Mouse (Mus musculus) T-helper 2 cell (primary cell): Measurements from ENCODE around the gene Rmnd1.
"Not testable (repeated sequence)": the region's sequence is repeated elsewhere in the genome, so short reads cannot be mapped to it uniquely, and the experiment has no call there.

Experiments
- in situ Hi-C: fragments of 300-600 bp; cut with MboI, MseI; formaldehyde crosslinking; loops from one replicate; pipeline ENCODE4 v1.15.1; 2025; ENCODE audit warnings: high pct_unique_total_duplicates

Gene Rmnd1

DNA sequence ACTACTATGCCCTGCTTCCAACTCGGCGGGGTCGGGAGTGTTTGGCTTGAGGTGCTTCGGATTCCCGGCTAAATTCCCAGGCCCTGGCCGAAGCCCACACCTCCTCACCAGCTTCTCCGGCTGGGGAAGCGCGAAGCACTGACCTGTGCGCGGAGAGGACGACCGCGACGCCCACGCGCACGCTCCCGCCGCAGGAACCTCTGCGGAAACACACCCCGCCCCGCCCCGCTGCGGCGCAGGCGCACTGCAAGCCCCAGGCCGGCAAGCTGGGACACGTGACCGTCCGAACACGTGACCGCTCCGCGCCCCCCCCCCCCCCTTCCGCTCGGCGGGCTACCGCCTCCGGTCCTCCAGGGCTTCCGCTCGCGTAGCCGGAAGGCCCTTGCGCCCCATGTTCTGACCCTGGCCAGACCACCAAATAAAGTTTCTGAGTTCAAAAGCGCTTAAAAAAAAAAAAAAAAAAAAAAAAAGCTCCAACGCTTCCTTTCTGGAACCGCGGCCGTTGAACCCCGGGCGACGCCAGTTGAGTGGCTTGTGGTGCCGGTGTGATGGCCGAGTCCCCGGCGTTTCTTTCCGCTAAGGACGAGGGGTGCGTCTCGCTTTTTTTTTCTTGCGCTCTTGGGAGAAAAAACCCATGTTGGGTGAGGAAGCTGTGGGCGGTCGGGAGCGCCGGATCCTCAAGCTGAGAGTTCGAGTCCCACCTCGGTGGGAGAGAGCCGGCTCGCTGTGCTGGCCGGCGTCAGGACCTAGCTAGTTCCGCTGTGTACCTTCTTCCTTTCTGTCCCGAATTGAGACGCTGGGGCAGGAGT, at the start of gene Rmnd1, which contains the start of gene Armt1:
TSS of gene Rmnd1 (minus strand) at position 266 of the 809 bp plus-strand sequence.
TSS of gene Armt1 (plus strand) at position 345 of the 809 bp plus-strand sequence.
- in situ Hi-C loops: no loop called here

DNA sequence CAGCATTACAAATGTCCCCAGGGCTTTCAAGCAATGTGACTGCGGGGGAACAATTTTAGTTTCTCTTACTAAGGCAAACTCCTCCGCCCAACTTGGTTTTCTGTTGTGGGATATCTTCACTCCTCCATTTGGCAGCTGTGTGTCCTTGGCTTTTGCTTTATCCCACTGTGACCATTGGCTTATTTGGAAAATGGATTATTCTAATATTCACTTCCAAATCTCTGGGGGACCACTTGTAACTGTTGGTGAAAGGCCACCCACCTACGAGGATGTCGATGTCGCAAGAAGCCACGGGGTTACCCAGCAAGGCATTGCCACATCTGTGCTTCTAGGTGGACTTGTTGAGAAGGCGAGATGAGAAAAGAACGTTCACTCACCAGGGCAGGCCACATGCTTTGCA, 49.5 kb upstream of the Rmnd1 start:
- in situ Hi-C loops: no loop called here

DNA sequence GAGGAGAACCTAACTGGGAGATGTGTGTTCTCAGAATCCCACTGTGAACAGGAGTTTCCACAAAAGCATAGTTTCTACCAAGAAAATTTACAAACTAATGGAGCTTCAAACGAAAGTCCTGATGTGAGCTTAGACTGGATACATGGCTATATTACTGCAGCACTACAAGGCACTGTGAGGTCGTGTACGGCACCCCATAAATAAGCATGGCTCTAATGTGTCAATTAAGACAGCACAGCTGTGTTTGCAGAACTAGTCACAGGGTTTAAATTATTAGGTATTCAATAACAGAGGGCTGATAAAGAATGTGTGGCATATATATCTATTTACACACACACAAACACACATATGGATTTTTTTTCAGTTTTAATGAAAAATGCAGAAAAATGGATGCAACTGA, 48.7 kb upstream of the Rmnd1 start:
- in situ Hi-C loops: no loop called here

DNA sequence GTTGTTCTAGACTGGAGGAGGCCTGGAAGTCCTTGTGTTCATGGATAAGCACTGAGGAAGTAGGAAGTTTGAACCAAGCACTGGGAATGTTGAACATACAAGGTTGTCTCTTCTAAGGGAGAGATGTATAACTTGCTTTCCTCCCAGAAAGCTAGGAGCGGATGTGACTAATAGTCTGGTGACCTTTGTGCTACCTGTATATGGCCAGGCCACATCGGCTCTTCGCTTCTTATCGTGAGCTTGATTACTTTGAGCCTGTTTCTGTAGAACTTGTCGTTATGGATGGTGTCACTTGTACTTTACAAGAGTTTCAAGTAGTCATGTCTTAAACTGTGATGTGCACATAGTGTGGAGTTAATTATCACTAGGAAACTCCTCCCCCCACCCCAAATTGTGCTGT, 44.4 kb upstream of the Rmnd1 start:
- in situ Hi-C loops: no loop called here

DNA sequence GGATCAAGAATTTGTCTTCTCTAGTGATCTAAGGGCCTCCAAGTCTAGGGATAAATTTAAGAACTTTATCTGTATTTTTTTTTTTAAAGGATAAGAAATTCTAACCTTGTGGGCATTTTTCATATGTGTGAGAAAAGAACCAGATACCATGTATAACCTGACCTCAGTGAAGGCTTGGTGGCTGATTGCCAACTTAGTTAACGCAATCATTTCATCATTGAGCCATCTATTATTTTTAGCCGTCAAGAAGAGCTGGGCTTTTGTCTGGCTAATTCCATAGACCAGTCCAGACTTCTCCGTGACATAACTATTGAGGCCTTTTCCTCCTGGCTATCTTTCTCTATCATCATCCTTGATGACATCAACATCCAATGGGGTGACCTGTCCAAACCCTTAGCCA, 43.2 kb upstream of the Rmnd1 start:
- in situ Hi-C loops: no loop called here

DNA sequence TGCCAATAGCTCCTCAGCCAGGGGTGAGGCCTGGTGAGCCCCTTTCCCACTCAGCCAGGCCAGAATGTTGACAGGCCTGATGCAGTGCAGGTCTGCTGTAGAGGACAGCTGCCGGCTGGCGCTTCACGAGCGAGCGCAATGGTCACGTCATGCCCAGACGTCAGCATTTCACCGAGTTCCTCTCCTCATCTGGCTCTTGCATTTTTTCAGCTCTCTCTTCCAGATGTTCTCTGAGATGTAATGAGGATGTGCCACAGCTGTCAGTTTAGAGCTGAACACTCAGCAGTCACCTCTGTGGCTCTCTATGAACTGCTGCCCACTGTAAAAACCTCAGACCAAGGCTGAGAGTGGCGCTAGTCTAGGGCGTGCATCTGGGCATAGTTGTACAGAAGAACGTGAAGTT, 41.4 kb upstream of the Rmnd1 start:
- in situ Hi-C loops: no loop called here

DNA sequence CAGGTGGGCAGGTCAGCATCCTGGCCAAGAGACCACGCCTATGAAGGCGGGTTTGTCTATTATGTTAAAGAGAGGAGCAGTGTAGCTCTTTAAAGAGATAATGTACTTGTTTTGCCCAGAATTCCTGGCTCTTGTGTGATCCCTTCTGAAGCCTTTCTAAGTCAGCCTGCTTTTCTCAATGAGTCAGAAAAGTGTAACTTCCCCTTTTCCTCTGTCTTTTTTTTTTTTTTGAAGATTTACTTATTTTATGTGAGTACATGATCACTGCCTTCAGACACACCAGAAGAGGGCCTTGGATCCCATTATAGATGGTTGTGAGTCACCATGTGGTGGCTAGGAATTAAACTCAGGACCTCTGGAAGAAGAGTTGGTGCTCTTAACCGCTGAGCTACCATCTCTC, 37.2 kb upstream of the Rmnd1 start:
- in situ Hi-C loops: no loop called here

DNA sequence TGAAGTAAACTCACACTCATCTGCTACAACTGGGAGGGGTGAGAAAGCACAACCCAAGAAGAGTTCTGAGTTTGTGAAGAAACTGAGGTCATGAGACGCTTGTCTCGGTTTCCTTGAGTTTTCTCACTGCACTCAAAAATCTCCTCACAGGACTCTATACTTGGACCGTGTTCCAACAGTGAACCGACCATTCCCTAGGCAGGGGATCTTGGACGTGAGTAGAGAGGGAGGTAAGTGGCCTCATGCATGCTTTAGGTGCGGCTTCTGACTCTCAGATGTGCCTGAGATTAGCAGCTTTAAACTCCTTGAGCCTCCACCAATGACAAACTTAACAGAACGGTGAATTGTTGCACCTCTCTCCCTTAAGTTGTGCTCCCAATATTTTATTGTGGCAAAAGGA, 33.6 kb upstream of the Rmnd1 start:
- in situ Hi-C loops: no loop called here

DNA sequence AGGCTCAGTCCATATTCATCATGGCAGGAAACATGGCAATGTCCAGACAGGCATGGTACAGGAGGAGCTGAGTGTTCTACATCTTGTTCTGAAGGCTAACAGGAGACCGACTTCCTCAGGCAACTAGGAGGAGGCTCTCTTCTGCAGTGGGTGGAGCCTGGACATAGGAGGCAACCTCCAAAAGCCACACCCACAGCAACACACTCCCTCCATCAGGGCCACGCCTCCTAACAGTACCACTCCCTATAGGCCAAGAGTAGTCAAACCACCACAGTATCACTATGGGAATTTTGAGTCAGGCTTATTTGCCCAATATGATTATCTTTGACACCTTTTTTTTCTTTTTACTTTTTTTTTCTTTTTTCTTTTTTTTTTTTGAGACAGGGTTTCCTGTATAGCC, 28.0 kb upstream of the Rmnd1 start:
- in situ Hi-C loops: no loop called here

DNA sequence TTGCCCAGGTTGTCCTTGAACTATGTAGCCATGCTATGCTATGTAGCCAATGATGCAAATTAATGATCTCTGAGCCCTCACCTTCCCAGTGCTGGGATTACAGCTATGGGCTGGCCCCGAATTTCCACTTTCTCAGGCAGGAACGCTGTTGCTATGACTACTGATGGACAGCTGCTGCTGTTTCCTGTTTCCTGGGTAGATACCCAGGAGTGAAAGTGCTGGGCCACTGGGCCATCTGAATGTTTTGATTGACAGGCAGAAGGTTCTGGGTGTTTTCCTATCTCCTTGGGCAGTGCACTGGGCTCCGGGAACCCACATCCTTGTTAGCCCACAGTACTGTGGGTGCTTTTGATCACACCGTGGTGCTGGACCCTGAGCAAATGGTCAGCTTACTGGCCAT, 24.2 kb upstream of the Rmnd1 start:
- in situ Hi-C loops: no loop called here

DNA sequence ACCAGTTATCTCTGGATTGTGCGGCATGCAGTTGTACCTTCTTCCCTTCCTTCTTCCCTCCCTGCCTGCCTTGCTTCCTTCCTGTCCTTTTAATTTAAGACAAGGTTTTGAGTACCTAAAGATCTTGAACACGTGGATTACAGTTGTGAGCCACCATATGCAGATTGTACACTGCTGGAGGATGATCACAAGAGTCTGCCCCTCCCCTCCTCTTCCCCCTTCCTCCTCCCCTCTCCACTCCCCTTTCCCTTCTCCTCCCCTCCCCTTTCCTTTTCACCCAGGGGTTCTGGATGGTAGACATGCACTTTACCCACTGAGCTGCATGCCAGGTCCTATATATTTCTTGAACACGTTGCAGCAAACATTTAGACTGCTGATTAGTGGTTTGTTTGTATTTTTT, 3.2 kb upstream of the Rmnd1 start:
- in situ Hi-C loops: loop anchor here (5.0 kb wide), 1 partner anchor 38 kb away; no protein-coding TSS in a partner anchor

DNA sequence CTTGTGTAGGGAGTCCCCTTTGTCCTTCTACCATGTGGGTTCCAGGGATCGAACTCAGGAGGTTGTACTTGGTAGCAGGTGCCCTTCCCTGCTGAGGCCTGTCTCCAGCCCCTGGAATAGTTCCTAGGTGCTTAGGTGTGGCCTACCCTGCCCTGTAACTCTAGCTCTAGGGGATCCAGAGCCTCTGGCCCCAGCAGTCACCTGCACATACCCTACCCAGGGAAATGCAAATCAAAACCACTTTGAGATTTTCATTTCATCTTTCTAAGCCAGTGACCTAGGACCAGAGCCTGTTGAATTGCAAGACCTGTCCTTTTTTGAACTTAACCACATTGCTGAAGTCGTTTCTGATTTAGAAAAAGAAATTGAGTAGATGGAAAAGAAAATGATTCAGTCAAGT, 1.7 kb upstream of the Rmnd1 start:
- in situ Hi-C loops: not testable (repeated sequence)

DNA sequence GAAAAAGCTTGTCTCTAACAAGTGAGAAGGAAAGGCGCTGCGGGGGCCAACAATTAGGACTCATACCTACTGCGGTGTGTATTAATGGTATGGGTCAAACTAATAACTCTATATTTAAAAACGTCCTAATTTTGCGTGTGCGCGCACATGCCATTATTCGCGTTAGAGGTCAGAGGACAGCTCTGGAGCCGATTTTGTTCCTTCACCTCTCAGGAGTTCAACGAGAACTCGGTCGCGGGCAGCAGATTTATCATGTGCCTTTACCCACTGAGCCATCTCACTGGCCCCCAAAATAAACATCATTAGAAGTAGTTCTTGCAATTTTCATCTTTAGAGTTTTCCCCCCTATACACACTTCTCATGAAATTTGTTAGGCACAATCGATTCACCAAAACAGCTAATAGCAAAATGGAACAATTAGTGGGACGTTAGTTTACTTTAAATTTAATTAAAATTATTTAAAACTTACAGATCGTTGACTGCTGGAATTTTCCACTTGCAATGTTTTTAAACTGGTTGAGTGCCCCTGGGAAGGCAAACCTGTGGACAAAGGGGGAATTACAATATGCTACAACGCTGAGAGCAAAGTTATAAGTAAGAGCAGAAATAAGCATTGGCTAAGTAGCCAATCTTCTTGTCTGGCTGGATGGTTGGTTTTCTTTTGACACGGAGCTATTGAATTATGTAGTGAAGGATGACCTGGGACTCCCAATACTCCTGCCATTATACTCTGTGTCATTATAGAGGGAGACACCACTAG, 988 bp upstream of the Rmnd1 start:
- in situ Hi-C loops: no loop called here

DNA sequence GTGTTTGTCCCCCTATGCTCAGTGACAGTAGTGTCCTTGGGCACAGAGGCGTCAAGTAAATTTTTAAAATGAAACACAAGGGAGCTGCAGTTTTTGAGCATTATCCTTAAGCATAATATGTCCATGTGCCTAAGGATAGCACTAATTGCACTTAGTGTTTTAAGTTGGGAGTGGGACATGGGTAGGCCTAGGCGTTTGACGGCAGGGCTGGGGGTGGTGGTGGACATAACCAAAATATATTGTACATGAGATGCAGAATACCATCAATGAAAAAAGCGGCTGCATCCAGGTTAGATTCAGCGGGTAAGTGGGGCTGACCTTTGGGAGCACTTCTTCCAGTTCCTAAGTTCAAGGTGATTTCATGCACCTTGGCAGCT, 454 bp downstream of the Rmnd1 start:
- in situ Hi-C loops: no loop called here

DNA sequence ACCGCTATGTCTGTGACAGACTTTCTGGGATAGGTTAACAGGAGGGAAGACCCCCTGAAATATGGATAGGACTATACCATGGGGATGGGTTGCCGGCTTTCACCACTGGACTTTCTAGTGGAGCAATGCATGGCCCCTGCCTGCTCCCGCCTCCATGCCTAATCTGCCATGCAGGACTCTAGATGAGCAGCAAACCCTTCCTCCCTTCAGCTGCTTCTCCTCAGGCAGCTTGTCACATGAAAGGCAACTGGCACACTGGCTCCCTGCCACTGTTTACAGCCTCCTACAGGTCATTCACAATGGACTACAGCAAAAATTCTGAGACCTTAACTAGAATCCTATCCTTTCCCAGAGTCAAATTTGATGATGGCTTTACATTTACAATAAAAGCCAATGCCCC, 1.4 kb downstream of the Rmnd1 start:
- in situ Hi-C loops: no loop called here

DNA sequence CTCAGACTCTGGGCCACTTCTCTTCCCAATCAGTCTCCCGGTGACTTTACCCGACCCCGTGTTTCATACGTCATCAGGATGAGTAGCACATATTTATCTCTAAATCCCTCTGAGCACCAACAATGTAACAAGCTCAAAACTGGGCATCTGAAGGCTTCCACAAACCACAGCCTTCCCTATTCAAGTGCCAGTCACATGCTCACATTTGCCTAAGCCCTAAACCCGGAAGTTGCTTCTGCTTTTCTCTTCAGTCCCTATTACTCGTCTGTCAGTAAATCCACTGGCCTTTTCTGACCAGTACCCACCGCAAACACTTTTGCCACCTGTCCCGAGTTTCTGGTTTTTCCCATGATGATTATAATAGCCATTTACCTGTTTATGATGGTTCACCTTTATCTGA, 1.8 kb downstream of the Rmnd1 start:
- in situ Hi-C loops: no loop called here

DNA sequence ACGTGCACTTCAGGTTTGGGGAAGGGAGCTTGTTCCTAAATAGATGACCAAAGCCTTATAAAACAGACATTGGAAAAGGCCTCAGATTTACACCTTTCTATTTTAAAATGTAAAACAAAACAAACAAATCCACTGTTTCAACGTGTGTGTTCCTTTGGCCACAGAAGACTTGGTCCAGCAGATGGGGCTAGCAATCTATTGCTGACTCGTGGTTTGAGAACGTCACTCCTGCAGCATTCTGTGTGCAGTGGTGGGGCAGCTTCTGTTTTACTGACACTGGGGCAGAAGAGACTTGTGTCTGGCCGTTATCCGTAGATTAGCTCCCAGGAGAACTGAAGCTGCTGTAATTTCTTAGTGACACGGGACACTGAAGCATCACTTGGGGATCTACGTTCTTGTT, 6.9 kb downstream of the Rmnd1 start:
- in situ Hi-C loops: loop anchor here (10.0 kb wide), 1 partner anchor 1370 kb away; no protein-coding TSS in a partner anchor

DNA sequence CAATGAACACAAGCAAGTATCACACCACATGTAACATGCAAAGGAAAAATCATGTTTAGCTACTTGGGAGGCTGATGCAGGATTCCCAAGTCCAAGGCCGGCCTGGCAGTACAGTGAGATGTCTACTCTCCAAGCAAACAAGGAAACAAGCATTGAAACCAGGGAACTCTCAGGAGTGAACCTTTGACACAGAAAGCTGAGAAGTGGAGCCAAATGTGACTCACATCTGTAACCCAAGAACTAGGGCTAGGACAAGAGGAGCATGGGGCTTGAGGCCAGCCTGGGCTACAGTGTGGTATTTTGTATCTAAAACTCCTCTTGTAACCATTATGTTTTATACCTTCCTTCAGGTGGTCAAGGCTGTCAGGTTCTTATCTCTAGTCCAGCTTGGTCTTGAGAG, 25.0 kb downstream of the Rmnd1 start:
- in situ Hi-C loops: loop anchor here (5.0 kb wide), 1 partner anchor 755 kb away; no protein-coding TSS in a partner anchor

DNA sequence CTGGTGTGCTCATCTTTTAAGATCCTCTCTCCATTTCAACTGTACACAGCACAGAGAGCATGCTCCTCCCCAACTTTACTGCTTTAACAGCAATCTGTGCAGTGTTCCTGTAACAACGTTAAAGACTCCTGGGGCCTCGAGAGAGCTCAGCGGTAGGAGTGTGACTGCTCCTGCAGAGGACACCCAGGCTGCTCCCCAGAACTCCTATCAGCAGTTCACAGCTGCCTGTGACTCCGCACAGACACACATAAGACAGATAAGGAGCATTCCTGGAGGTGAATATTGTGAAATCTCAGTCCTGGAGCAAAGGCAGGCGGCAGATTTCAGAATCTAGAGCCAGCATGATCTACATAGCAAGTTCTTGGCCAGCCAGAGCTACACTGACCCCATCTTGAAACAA, 26.7 kb downstream of the Rmnd1 start:
- in situ Hi-C loops: loop anchor here (5.0 kb wide), 1 partner anchor 757 kb away; no protein-coding TSS in a partner anchor

DNA sequence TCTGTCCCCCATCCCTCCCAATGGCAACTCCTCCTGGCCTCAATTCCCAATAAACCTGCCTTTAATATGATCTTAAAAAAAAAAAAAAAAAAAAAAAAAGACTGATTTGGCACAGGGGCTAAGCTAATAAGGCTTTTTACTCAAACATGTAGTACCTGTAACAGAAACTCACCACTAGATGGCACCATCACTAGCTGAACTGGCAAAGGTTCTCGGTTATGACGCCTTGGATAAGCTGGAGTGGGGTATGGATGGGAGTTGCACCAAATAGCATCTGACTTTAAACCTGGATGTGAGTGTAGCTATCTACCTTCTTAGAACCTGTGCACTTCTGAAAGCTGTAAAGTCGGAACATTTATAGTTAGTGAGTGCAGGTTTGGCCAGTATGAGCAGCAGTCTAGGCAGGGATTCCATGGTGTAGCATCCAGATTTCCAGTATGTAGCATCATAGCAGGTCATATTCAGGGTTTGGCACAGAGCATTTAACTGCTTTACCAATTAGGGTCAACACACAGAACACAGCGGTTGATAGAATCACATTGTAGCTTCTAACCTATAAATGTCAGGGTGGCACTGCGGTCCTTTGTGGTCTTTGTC, 27.2 kb downstream of the Rmnd1 start:
- in situ Hi-C loops: loop anchor here (5.0 kb wide), 1 partner anchor 757 kb away; no protein-coding TSS in a partner anchor

DNA sequence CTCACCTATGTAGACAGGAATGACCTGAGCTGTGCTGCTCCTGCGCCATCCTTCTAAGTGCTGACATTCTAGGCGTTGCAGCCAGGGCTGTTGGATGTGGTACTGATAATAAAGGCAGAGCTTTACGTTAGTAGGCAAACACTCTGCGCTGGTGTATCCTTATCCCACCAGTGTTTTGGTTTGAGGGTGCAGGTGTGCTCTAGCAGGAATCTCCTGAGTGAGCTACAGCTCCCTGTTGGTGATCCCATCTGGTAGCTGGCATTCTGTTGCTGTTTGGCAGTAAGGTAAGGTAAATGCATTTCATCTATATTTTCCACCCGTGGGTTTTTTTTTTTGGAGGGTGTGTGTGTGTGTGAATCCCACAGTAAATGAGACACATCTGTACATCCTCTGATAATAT, 34.1 kb downstream of the Rmnd1 start:
- in situ Hi-C loops: loop anchor here (5.0 kb wide), 1 partner anchor 39 kb away; no protein-coding TSS in a partner anchor

DNA sequence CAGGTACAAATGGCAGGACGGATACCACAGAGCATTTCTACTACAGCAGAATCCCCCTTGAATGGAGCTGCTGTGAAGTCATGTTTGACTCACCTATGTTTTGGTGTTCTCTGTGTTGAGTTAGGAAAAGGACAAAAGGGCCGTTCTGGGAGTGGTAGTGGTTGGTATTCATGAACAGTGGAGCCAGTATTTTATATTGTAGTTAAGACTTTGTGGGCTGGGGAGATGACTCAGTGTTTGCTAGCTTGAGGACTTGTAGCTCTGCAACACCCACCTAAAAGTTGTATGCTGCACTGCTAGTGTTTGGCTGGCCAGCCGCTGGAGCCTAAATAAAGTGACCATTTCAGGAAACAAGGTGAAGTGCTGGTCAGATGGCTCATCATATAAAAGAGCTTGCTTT, 36.9 kb downstream of the Rmnd1 start:
- in situ Hi-C loops: loop anchor here (5.0 kb wide), 1 partner anchor 42 kb away; no protein-coding TSS in a partner anchor
